ENCODE assay signal across 10 mouse cellular contexts in genomic region chr7:82016751-82017710, GRCm38 (mm10). TPM values are rescaled to one million over a fixed set of nuclear protein-coding genes. Genes with fewer than 3 reads are reported as not detected.
DNase-seq lines count a peak whose midpoint lies in the region; ATAC-seq and TF ChIP-seq lines count a peak whose summit lies in the region.
"Had no signal": no experiment of that assay in that cellular context is flagged by ENCODE, and none has a peak within 500 bp of the region (broad histone marks: within the 10 kb centered on the region; RNA-seq: fewer than 3 reads in every experiment).

No protein-coding gene starts in this region.

- DNase-seq in 3T3-L1 (ENCODE audit: low read depth, low spot score) = peak; percentile 77
- DNase-seq in Muller cell, postnatal 12 days (ENCODE audit: inconsistent ontology term) = peak; percentile 45
- DNase-seq in limb, embryonic 14.5 days (ENCODE audit: low spot score) = peak; percentile 36
- DNase-seq in testis, postnatal 10 days (ENCODE audit: low spot score) = no peak
- DNase-seq in heart, postnatal 36 days = no peak
- DNase-seq in right cerebral cortex, adult 18-20 months = no peak

- H3K9me3 ChIP-seq in hindbrain, embryonic 15.5 days = no peaks in the 10 kb centered on the region
- no peaks in the 10 kb centered on the region for H3K9me3 ChIP-seq in limb, embryonic 14.5 days (ENCODE audit: control insufficient read depth, low read length)

- ATAC-seq in hindbrain, embryonic 15.5 days (ENCODE audit: low FRiP score, low read depth) = no peak
- ATAC-seq in limb, embryonic 14.5 days (ENCODE audit: low FRiP score, low read depth) = no peak
- no peak for ATAC-seq in megakaryocyte-erythroid progenitor cell, adult 5-6 weeks (replicated peaks; ENCODE audit: low FRiP score, low TSS enrichment, poor library complexity, severe bottlenecking)

- H3K4me1 ChIP-seq in hindbrain, embryonic 15.5 days (replicated peaks) = peaks cover 14% of the 10 kb centered on the region
- peaks cover 9% of the 10 kb centered on the region for H3K4me1 ChIP-seq in limb, embryonic 14.5 days (ENCODE audit: control insufficient read depth, insufficient read depth, low read length)

- no peak for TF ChIP-seq POLR2A in limb, embryonic 14.5 days (IDR thresholded peaks at IDR 0.05; ENCODE audit: borderline replicate concordance, extremely low read depth, insufficient read depth, insufficient read length)

- H3K4me2 ChIP-seq in hindbrain, embryonic 15.5 days = peak overlapping the region; percentile 50
- peak overlapping the region; percentile 46 for H3K4me2 ChIP-seq in limb, embryonic 14.5 days (replicated peaks; ENCODE audit: low read depth, low read length, severe bottlenecking)

- no peak overlapping the region for H3K9ac ChIP-seq in hindbrain, embryonic 15.5 days
- no peak overlapping the region for H3K9ac ChIP-seq in limb, embryonic 14.5 days (ENCODE audit: low read depth, low read length, severe bottlenecking)

- intact Hi-C loops in heart, postnatal 36 days (cut with DNase I) = no loop called here

- H3K27me3 ChIP-seq in hindbrain, embryonic 15.5 days = peaks cover 11% of the 10 kb centered on the region
- no peaks in the 10 kb centered on the region for H3K27me3 ChIP-seq in limb, embryonic 14.5 days (ENCODE audit: control insufficient read depth, insufficient read depth, low read length)

- WGBS in hindbrain, embryonic 15.5 days = 5% methylated on average over 25 of the region's 25 CpGs
- WGBS in limb, embryonic 14.5 days = 4% methylated on average over 25 of the region's 25 CpGs

- peak overlapping the region; percentile 23; the same call in 1 of the 2 replicates for H3K4me3 ChIP-seq in hindbrain, embryonic 15.5 days
- peak overlapping the region; percentile 21 for H3K4me3 ChIP-seq in limb, embryonic 14.5 days (replicated peaks; ENCODE audit: low read length)

- no peaks in the 10 kb centered on the region for H3K36me3 ChIP-seq in hindbrain, embryonic 15.5 days
- no peaks in the 10 kb centered on the region for H3K36me3 ChIP-seq in limb, embryonic 14.5 days (ENCODE audit: control insufficient read depth, insufficient read depth, low read length)

- no peak overlapping the region for H3K27ac ChIP-seq in hindbrain, embryonic 15.5 days (replicated peaks)
- H3K27ac ChIP-seq in limb, embryonic 14.5 days (replicated peaks; ENCODE audit: low read depth, low read length) = no peak overlapping the region

RNA-seq across cellular contexts. Expression of gene Bnc1, which starts 24.9 kb away (rescaled TPM):
- polyA plus RNA-seq in hindbrain, embryonic 15.5 days (2015; fragmentation: Nextera tagmentation; extraction: Ambion mirVana) = 0.36 and 0.69 TPM in 2 replicates
- polyA plus RNA-seq in limb, embryonic 14.5 days (2012; rRNA removed) = 1.9 and 2.5 TPM in 2 replicates
- 1.8 and 2.2 TPM in 2 replicates for polyA plus RNA-seq in limb, embryonic 14.5 days (2014; fragmentation: Nextera tagmentation; extraction: Ambion mirVana)
- total RNA-seq in megakaryocyte-erythroid progenitor cell, adult 5-6 weeks (2014; fragmentation: Nextera tagmentation) = not detected in 2 replicates
- not detected in 2 replicates for total RNA-seq in megakaryocyte-erythroid progenitor cell, adult 5-6 weeks (2017)
- 1 to 10 TPM; 1.5 to 1.9 TPM for total RNA-seq in heart, postnatal 36 days (2021)
- total RNA-seq: hematopoietic stem cell, adult 5-6 weeks; neutrophil, adult 5-6 weeks had no signal

Comparison
In these comparisons a context has a peak if more than half of its experiments do, and no peak if none do; other contexts are left out.
1. DNase-seq: peak in 3T3-L1 (single experiment), Muller cell, postnatal 12 days (single experiment) and limb, embryonic 14.5 days (single experiment); none in testis, postnatal 10 days (single experiment), heart, postnatal 36 days (0 of 2) and right cerebral cortex, adult 18-20 months (single experiment).